Mouse (Mus musculus) kidney, postnatal 10 days (tissue): Measurements from ENCODE around the gene Cd52.

Experiments
- DNase-seq: peaks from one replicate; pipeline ENCODE4 v3.0.0; 2021; ENCODE audit warnings: mixed read lengths

The Cd52 gene

GRCm38 (mm10) chr4:134118126-134118800 lies 23.4 kb upstream of the Cd52 start:
- no peak for DNase-seq

DNA sequence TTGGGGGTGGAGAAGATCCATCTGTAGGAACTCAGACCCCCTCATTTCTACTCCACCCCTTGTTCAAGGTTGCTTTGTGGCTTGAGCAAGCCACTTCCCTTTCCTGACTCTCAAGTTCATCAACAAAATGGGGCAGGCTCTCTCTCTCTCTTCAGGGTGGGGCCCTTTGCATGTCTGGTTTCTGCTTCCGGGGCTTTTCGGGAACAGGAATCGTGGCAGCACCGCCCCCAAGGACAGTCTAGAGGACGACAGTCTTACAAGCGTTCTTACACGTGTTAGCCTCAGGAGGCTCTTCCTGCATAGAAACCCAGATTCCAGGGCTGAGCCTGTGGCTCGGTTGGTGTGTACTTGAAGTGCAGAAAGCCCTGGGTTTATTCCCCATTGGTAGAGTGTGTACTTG lies 22.1 kb upstream of the Cd52 start:
- DNase-seq: no peak

- DNase-seq: no peak
Observed at GRCm38 (mm10) chr4:134116501-134116900, 21.6 kb upstream of the Cd52 start.

DNA sequence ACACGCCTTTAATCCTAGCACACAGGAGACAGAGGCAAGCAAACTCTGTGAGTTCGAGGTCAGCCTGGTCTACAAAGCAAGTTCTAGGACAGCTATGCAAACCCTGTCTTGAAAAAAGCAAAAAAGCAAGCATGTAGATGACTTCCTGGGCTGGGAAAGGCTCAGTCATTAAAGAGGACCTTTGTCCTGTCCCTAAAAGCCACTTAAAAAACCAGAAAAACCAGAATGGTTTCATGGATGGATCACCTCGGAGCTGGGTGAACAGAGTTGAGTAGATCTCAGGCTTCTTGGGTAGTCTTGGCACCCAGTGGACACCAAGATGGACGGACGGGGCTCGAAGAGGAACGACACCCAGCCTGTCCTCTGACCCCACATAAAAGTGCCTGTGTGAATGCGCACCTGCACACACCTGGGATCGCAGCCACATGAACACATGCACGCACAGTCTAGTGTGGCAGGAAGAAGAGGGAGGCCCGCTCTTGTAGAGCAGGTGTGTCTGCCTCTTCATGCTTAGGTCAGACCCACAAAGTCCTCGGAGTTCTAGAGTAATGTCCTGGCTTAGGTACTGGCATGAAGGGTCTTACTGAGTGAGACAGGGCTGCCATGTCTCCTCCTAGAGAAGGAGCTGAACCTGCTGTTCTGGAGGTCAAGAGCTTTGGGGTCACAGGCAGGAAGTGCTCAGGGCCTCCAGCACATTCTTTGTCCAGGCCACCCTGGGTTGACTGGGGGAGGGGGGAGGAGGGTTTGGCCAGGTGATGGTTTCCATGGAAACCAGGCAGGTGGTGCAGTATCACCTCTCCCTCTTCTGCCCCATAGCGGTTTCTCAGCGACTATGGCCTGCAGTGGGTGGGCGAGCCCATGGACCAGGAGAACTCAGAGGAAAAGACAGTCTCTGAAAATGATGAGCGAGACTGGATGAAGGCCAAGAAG lies 20.6 kb upstream of the Cd52 start:
- no peak for DNase-seq

DNA sequence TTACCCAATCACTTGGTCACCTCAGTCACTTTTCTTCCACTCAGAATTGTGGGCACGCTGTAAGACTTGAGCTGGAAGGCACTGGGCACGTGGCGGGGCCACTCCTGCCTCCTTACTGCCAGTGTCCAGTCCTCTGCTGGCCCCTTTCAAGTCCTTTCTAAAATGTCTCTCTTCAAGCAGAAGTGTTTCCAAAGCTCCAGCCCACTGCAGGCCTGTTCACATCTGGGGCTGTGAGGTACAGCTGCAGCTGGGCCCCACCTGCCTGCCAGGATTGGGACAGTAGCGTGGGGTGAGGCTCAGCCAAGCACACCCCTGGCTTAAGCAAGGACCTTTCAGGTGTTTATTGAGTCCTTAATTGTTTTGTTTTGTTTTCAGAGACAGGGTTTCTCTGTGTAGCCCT lies 19.2 kb upstream of the Cd52 start:
- no peak for DNase-seq

GRCm38 (mm10) chr4:134113356-134113994 lies 18.6 kb upstream of the Cd52 start:
- no peak for DNase-seq

DNA sequence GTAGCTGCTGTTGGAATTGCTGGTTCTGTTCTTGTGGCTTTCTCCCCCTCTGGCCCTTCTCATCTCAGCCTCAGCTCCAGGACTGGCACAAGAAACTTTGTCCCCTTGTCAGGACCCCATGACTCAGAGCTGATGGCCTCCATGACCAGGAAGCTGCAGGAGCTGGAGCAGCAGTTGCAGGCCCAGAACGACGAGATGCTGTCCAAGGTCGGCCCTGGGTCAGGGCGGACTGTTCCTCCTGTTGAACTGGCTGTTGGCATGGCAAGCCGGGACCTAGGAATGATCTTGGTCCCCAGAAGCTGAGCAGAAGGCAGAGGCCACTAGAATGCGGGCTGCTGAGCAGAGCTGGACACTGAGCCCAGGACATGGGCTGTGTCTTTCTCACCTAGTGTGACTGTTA lies 17.5 kb upstream of the Cd52 start:
- DNase-seq: no peak

GRCm38 (mm10) chr4:134110653-134111052 lies 15.8 kb upstream of the Cd52 start:
- DNase-seq: no peak

DNA sequence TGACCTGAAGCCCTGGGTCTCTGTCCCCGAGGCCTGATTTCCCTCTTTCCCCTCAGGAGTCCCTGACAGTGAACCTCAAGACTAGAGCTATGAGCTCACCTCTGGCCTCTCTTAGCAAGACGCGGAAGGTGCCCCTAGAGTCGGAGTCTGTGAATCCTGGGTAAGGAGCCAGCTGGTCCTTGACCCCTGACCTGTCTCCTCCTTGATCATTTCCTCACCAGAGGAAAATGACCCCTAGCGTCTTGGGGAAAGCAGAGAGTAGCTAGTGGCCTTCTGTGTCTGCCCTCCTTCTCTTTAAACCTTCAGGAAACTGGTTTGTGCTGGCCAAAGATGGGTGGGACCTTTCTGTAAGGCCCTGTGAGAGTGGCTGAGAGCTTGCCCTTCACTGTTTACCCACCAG lies 13.3 kb upstream of the Cd52 start:
- DNase-seq: no peak

GRCm38 (mm10) chr4:134107730-134108129 lies 12.8 kb upstream of the Cd52 start:
- DNase-seq: no peak

GRCm38 (mm10) chr4:134106105-134106504 lies 11.2 kb upstream of the Cd52 start:
- DNase-seq: no peak

GRCm38 (mm10) chr4:134102742-134103119 lies 7.8 kb upstream of the Cd52 start:
- DNase-seq: no peak

GRCm38 (mm10) chr4:134101979-134102741 lies 7.3 kb upstream of the Cd52 start, which contains the start of gene Ubxn11:
TSS of gene Ubxn11 (plus strand) at chr4:134102570.
- DNase-seq: peak; percentile 90

- DNase-seq: no peak
Observed at GRCm38 (mm10) chr4:134100245-134100644, 5.4 kb upstream of the Cd52 start.

DNA sequence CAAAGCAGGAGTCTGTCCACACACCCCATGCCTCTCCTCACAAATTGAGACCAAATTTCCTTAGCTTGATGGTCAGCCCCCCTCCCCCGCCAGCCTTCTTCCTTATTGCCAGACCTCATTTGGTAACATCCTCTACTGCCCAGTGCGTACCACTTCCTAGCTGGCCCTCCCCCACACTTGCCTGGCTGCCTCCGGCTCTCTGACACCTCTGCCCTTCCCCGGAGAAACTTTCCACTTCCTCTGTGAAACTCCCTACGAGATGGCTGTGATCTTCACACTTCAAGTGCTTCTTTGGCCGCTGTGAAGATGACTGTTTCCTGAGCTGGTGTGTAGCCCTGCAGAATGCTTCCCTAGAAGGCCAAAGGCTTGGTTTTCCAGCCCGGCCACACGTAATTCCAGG lies 3.7 kb upstream of the Cd52 start:
- peak; percentile 54 for DNase-seq

DNA sequence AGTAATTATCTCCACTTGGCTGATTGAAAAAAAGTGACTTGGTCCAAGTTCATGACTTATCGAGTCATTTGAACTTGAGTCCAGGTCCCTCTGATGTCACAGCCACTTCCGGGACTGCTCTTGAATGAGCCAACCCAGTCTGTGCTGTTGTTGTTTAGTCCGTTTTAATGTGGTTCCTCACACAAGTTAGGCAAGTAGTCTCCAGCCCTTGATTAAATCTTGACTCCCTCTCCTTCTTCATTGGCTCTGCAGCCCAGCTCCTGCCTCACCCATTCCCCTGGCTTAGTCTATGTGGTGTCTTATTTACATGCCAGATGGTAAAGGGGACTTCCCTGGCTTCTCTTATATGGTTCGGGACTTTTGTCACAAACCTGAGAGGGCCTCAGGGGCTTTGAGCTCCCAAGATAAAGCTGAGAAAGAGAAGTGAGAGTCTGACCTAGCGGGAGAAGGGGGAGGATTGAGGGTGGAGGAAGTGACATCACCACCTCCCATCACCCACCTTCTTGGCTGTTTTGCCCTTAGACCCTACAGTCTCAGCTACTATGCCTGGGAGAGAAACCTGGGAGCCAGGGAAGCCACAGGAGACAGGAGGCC lies 2.2 kb upstream of the Cd52 start:
- DNase-seq: no peak

DNA sequence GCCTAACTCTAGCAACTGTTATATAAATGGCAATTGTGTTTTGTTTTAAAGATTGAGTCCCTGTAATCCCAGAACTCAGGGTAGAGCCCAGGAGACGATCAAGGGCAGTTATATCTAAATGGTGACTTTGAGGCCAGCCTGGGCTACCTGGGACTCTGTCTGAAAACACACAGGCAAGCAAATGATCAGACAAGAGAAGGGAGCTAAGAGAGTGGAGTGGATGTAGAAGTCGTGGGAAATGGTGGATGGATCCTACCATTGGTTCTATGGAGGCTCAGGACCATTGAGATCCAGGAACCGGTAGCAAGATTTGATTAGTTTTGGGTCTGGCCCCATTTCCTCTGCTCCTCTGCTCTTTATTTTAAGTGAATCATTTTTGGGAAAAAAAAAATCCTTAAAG lies 1.2 kb upstream of the Cd52 start:
- DNase-seq: no peak

- DNase-seq: no peak
Observed at GRCm38 (mm10) chr4:134094004-134094564, 798 bp downstream of the Cd52 start.

- peak; percentile 70 for DNase-seq
Observed at GRCm38 (mm10) chr4:134092382-134093288, 2.2 kb downstream of the Cd52 start.

DNA sequence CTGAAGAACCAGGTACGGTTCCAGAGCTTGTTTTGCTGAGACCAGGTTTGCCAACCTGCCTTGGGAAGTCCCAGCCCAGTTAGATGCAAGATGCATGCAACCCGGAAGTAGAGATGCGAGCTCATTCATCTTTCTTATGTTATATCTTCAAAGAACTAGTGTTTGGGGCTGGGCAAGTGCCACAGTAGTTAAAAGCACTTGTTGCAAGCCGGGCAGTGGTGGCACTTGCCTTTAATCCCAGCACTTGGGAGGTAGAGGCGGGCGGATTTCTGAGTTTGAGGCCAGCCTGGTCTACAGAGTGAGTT lies 3.7 kb downstream of the Cd52 start:
- DNase-seq: no peak

DNA sequence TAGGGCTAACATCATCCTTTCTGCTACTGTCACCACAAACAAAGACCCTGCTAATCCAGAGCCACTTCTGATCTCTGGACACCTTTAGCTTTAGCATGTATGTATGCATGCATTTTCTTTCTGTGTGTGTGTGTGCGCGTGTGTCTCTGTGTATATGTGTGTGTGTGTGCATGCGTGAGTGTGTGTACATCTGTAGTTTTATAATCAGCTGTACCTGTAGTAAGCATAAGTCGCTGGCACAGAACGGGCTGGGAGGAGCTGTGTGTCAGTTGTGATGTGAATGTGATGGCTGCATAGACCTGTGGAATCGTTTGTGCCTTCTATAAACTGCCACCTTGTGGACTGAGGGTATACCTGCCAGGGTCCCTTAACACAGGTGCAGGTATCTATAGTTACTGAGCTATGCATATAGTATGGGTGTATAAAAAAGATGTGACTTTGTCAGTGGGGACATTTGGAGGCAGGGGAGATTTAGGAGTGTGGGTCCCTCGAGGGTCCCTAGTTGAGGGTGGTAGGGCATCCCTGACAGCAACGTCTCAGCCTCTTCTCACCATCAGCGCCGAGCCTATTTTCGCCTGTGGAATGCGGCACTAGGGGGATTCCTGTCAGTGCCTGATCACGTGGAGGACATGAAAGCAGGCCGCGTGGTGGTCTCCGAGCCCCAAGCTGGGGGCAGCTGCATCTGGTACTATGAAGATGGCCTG lies 4.2 kb downstream of the Cd52 start:
- no peak for DNase-seq
